Mouse (Mus musculus) embryo, embryonic 10.5 days (tissue): ENCODE results near the gene Cutc.

Experiments used
- DNase-seq: peaks from one replicate; pipeline ENCODE4 v3.0.0-alpha.2; 2015; ENCODE audit warnings: low spot score

Cutc gene

GRCm38 (mm10) chr19:43753226-43753835, 535 bp downstream of the Cutc start:
- DNase-seq, result peak; percentile 88

- no peak for DNase-seq
Measured at GRCm38 (mm10) chr19:43754237-43754636, 1.4 kb downstream of the Cutc start.

- DNase-seq, result no peak
Measured at GRCm38 (mm10) chr19:43754872-43755271, 2.1 kb downstream of the Cutc start.

GRCm38 (mm10) chr19:43760504-43760903, 7.7 kb downstream of the Cutc start:
- DNase-seq, result peak; percentile 89

GRCm38 (mm10) chr19:43761543-43762256, 8.9 kb downstream of the Cutc start:
- DNase-seq, result no peak

- DNase-seq, result no peak
Measured at GRCm38 (mm10) chr19:43762410-43762809, 9.6 kb downstream of the Cutc start.

GRCm38 (mm10) chr19:43766451-43766850, 13.7 kb downstream of the Cutc start:
- no peak for DNase-seq

- no peak for DNase-seq
Measured at GRCm38 (mm10) chr19:43767549-43768322, 14.9 kb downstream of the Cutc start.

- DNase-seq, result no peak
Measured at GRCm38 (mm10) chr19:43769366-43769960, 16.7 kb downstream of the Cutc start.

- DNase-seq, result no peak
Measured at GRCm38 (mm10) chr19:43770584-43770983, 17.8 kb downstream of the Cutc start.

- DNase-seq, result no peak
Measured at GRCm38 (mm10) chr19:43771499-43771969, 18.7 kb downstream of the Cutc start.

- DNase-seq, result no peak
Measured at GRCm38 (mm10) chr19:43772311-43772710, 19.5 kb downstream of the Cutc start.

GRCm38 (mm10) chr19:43775433-43775832, 22.6 kb downstream of the Cutc start:
- no peak for DNase-seq

- no peak for DNase-seq
Measured at GRCm38 (mm10) chr19:43776561-43776960, 23.8 kb downstream of the Cutc start.

GRCm38 (mm10) chr19:43777308-43777707, 24.5 kb downstream of the Cutc start:
- no peak for DNase-seq

- DNase-seq, result no peak
Measured at GRCm38 (mm10) chr19:43780391-43780790, 27.6 kb downstream of the Cutc start.

GRCm38 (mm10) chr19:43781980-43782379, 29.2 kb downstream of the Cutc start, which contains the start of gene Abcc2:
TSS of gene Abcc2 (plus strand) at chr19:43782192.
- no peak for DNase-seq

- no peak for DNase-seq
Measured at GRCm38 (mm10) chr19:43784761-43785160, 32.0 kb downstream of the Cutc start.

GRCm38 (mm10) chr19:43786249-43787026, 33.6 kb downstream of the Cutc start:
- DNase-seq, result no peak

- DNase-seq, result no peak
Measured at GRCm38 (mm10) chr19:43789817-43790216, 37.0 kb downstream of the Cutc start.

- DNase-seq, result no peak
Measured at GRCm38 (mm10) chr19:43792537-43792936, 39.7 kb downstream of the Cutc start.

- no peak for DNase-seq
Measured at GRCm38 (mm10) chr19:43793951-43794350, 41.2 kb downstream of the Cutc start.
